Mouse (Mus musculus): ENCODE data around the gene Mettl7a3. TPM values are rescaled to one million over a fixed set of nuclear protein-coding genes. Genes with fewer than 3 reads are reported as not detected.
"Not testable (repeated sequence)": the region's sequence is repeated elsewhere in the genome, so short reads cannot be mapped to it uniquely, and the experiment has no call there.

Mettl7a3 gene
- total and polyA plus RNA-seq, 3 experiments: 0.33 TPM; not detected in 2

DNA sequence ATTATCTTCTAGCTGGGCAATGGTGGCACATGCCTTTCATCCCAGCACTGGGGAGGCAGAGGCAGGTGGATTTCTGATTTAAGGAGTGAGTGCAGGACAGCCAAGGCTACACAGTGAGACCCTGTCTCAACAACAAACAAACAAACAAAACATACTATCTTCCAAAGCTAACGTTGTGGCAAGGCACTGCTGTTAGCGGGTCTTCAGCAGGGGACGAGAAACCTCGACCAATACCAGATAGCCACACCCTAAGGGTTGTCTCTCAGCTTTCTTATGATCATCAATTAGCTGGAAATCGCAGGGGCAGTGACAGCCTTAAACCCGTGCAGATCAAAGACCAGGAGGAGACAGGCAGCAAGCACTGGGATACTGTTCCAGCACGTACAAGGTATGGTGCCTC, 29.5 kb downstream of the Mettl7a3 start, which contains the start of gene Higd1c:
Gene Higd1c (plus strand): TSS at position 301 of the 400 bp plus-strand sequence.
- Histone ChIP-seq H3K4me1 (ENCODE audit: control insufficient read depth in 1 of 2, insufficient read depth in 2 of 2) (no peaks in the 10 kb centered on the region), H3K79me2 (replicated peaks; ENCODE audit: control insufficient read depth, extremely low read depth, insufficient read depth, poor library complexity, severe bottlenecking) (no peaks in the 10 kb centered on the region), H3K4me3 (replicated peaks in 1 of 3; ENCODE audit: low read depth in 2 of 3, low read length in 2 of 3, poor library complexity in 1 of 3) (no peak within 1 kb of the TSS), H3K27me3 (replicated peaks) (peaks cover 1% of the 10 kb centered on the region), H3K9me3 (replicated peaks; ENCODE audit: low read length) (peaks cover 7% of the 10 kb centered on the region), H3K27ac (ENCODE audit: insufficient read depth, low read depth) (no peak within 1 kb of the TSS), H3K9ac (ENCODE audit: insufficient read depth, low read depth) (no peak within 1 kb of the TSS), H3K36me3 (replicated peaks in 1 of 2; ENCODE audit: control insufficient read depth in 1 of 2, insufficient read depth in 1 of 2, low read length in 1 of 2) (no peaks in the 10 kb centered on the region), H3K4me2 (ENCODE audit: insufficient read depth, low read depth, poor library complexity, severe bottlenecking) (no peak within 1 kb of the TSS)
- in situ Hi-C loops (cut with MboI; ENCODE audit: low pct_ligation_motif_present, low pct_unique_long_range_greater_than_20kb, low sequenced_read_pairs) (no loop called here), dilution Hi-C loops (cut with MboI; ENCODE audit: extremely low pct_ligation_motif_present, extremely low pct_unique_long_range_greater_than_20kb, low sequenced_read_pairs) (no loop called here)
- DNase-seq (ENCODE audit: extremely low read depth): no peak
- no peak for TF ChIP-seq GABPA (IDR thresholded peaks at IDR 0.05; ENCODE audit: insufficient replicate concordance, low read depth, low read length)
- TF ChIP-seq POLR2A (IDR thresholded peaks at IDR 0.05; ENCODE audit: low read depth, low read length): no peak
- no peak for TF ChIP-seq ZNF384 (IDR thresholded peaks at IDR 0.05; ENCODE audit: low read depth, low read length)
- no peak for TF ChIP-seq SIN3A (IDR thresholded peaks at IDR 0.05; ENCODE audit: low read length)
- TF ChIP-seq CHD2 (IDR thresholded peaks at IDR 0.05; ENCODE audit: low read length): no peak
- no peak for TF ChIP-seq UBTF (IDR thresholded peaks at IDR 0.05; ENCODE audit: low read depth, low read length)
- no peak for TF ChIP-seq BHLHE40 (IDR thresholded peaks at IDR 0.05; ENCODE audit: low read depth, low read length)
- TF ChIP-seq RAD21 (IDR thresholded peaks at IDR 0.05; ENCODE audit: low read depth, low read length): no peak
- no peak for TF ChIP-seq JUND (conservative IDR thresholded peaks at IDR 0.05; ENCODE audit: low read depth, low read length)

GRCm38 (mm10) chr15:100365967-100366366, 31.2 kb downstream of the Mettl7a3 start:
- in situ Hi-C loops (cut with MboI; ENCODE audit: low pct_ligation_motif_present, low pct_unique_long_range_greater_than_20kb, low sequenced_read_pairs); H3K4me2 ChIP-seq (ENCODE audit: insufficient read depth, low read depth, poor library complexity, severe bottlenecking); H3K9me3 ChIP-seq (replicated peaks; ENCODE audit: low read length); DNase-seq (ENCODE audit: extremely low read depth); H3K4me3 ChIP-seq (replicated peaks in 1 of 3; ENCODE audit: low read depth in 2 of 3, low read length in 2 of 3, poor library complexity in 1 of 3); H3K4me1 ChIP-seq (ENCODE audit: control insufficient read depth in 1 of 2, insufficient read depth in 2 of 2); H3K9ac ChIP-seq (ENCODE audit: insufficient read depth, low read depth); H3K36me3 ChIP-seq (replicated peaks in 1 of 2; ENCODE audit: control insufficient read depth in 1 of 2, insufficient read depth in 1 of 2, low read length in 1 of 2); H3K27ac ChIP-seq (ENCODE audit: insufficient read depth, low read depth); dilution Hi-C loops (cut with MboI; ENCODE audit: extremely low pct_ligation_motif_present, extremely low pct_unique_long_range_greater_than_20kb, low sequenced_read_pairs); H3K79me2 ChIP-seq (replicated peaks; ENCODE audit: control insufficient read depth, extremely low read depth, insufficient read depth, poor library complexity, severe bottlenecking); H3K27me3 ChIP-seq (replicated peaks): not testable (repeated sequence)

- H3K4me2 ChIP-seq (ENCODE audit: insufficient read depth, low read depth, poor library complexity, severe bottlenecking): no peak overlapping the region
- in situ Hi-C loops (cut with MboI; ENCODE audit: low pct_ligation_motif_present, low pct_unique_long_range_greater_than_20kb, low sequenced_read_pairs) (no loop called here), dilution Hi-C loops (cut with MboI; ENCODE audit: extremely low pct_ligation_motif_present, extremely low pct_unique_long_range_greater_than_20kb, low sequenced_read_pairs) (no loop called here)
- DNase-seq (ENCODE audit: extremely low read depth): no peak
- H3K36me3 ChIP-seq (replicated peaks in 1 of 2; ENCODE audit: control insufficient read depth in 1 of 2, insufficient read depth in 1 of 2, low read length in 1 of 2): no peaks in the 10 kb centered on the region
- H3K79me2 ChIP-seq (replicated peaks; ENCODE audit: control insufficient read depth, extremely low read depth, insufficient read depth, poor library complexity, severe bottlenecking): no peaks in the 10 kb centered on the region
- no peak overlapping the region for H3K27ac ChIP-seq (ENCODE audit: insufficient read depth, low read depth)
- peaks cover 7% of the 10 kb centered on the region for H3K9me3 ChIP-seq (replicated peaks; ENCODE audit: low read length)
- TF ChIP-seq SMC3 (IDR thresholded peaks at IDR 0.05; ENCODE audit: low read depth, low read length) (no peak), POLR2A (IDR thresholded peaks at IDR 0.05; ENCODE audit: low read depth, low read length) (no peak), MAZ (IDR thresholded peaks at IDR 0.05; ENCODE audit: low read depth, low read length) (no peak), MAFK (IDR thresholded peaks at IDR 0.05; ENCODE audit: insufficient replicate concordance, low read length) (peak; percentile 62; the same call in 1 of the 2 replicates), E2F4 (IDR thresholded peaks at IDR 0.05; ENCODE audit: insufficient replicate concordance, low read depth, low read length) (no peak), USF2 (conservative IDR thresholded peaks at IDR 0.05; ENCODE audit: low read depth, low read length) (no peak), TBP (conservative IDR thresholded peaks at IDR 0.05; ENCODE audit: low read depth, low read length) (no peak)
- no peaks in the 10 kb centered on the region for H3K4me1 ChIP-seq (ENCODE audit: control insufficient read depth in 1 of 2, insufficient read depth in 2 of 2)
- H3K4me3 ChIP-seq (replicated peaks in 1 of 3; ENCODE audit: low read depth in 2 of 3, low read length in 2 of 3, poor library complexity in 1 of 3): no peak overlapping the region
- peaks cover 4% of the 10 kb centered on the region for H3K27me3 ChIP-seq (replicated peaks)
- H3K9ac ChIP-seq (ENCODE audit: insufficient read depth, low read depth): no peak overlapping the region
Measured at GRCm38 (mm10) chr15:100367119-100367518, 32.4 kb downstream of the Mettl7a3 start.

Data from CH12.LX (cell line).